Mouse (Mus musculus) testis, adult 2 months (tissue): Measurements from ENCODE around the gene Yif1a.

Experiments
- CTCF ChIP-seq: fragments of 200-500 bp; IDR thresholded peaks from 2 replicates; pipeline ENCODE4 v1.5.1; 2012; ENCODE audit warnings: low read depth, mild to moderate bottlenecking, inconsistent platforms, low read length, moderate library complexity; ENCODE audit not compliant: control insufficient read depth, insufficient read depth, insufficient replicate concordance
- POLR2A ChIP-seq: fragments of 200-500 bp; IDR thresholded peaks from 2 replicates; pipeline ENCODE4 v1.6.1; 2012; ENCODE audit warnings: low read depth, mild to moderate bottlenecking, inconsistent platforms, low read length, moderate library complexity; ENCODE audit not compliant: control insufficient read depth

DNA sequence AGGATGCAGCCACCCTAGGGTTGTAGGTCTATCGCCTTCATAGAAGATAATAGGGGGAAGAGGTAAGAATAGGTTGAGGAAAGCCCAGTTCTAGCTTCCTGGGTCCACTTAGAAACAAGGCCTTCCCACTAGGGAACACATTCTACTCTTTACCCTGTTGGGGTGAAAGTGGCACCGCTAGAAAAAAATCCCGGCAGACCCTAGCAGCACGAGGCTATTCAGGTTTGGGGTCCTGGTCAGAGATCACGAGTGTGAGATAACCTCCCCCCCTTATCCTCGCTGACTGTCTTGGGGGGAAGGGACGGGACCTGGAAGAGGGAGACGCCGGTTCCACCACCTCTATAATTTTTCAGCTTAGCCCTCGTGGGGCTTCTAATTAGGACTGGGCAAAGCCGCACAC is 17.3 kb upstream of the Yif1a start:
- no peak for TF ChIP-seq CTCF
- TF ChIP-seq POLR2A, result no peak
